Mouse (Mus musculus) liver, adult 2 months (tissue): ENCODE measurements around the gene Zic5. TPM values are rescaled to one million over a fixed set of nuclear protein-coding genes. Genes with fewer than 3 reads are reported as not detected.

Experiments
- DNase-seq: peaks from one replicate; pipeline ENCODE4 v3.0.0-alpha.2; 2011; ENCODE audit warnings: low read depth, low spot score; ENCODE audit errors: extremely low read depth
- H3K27ac ChIP-seq: fragments of 200-500 bp; replicated peaks from 2 replicates; pipeline ENCODE4 v1.5.1; 2012; ENCODE audit warnings: low read depth, mild to moderate bottlenecking, control low read depth, inconsistent platforms, low read length; ENCODE audit not compliant: insufficient read depth
- H3K27me3 ChIP-seq: fragments of 200-500 bp; 2 replicates; pipeline ENCODE4 v1.6.1; 2012; ENCODE audit warnings: mild to moderate bottlenecking, moderate library complexity, low read length, inconsistent platforms; ENCODE audit not compliant: control insufficient read depth, insufficient read depth
- H3K36me3 ChIP-seq: fragments of 200-500 bp; 2 replicates; pipeline ENCODE4 v1.6.1; 2012; ENCODE audit warnings: low read length, inconsistent platforms; ENCODE audit not compliant: control insufficient read depth, insufficient read depth
- H3K4me1 ChIP-seq: fragments of 200-500 bp; 2 replicates; pipeline ENCODE4 v1.6.1; 2011; ENCODE audit warnings: low read length; ENCODE audit not compliant: control insufficient read depth, insufficient read depth
- H3K4me3 ChIP-seq: fragments of 200-500 bp; 2 replicates; pipeline ENCODE4 v1.5.1; 2011; ENCODE audit warnings: low read depth, mild to moderate bottlenecking, control low read depth, low read length, moderate library complexity; ENCODE audit not compliant: insufficient read depth
- H3K79me2 ChIP-seq: fragments of 200-500 bp; 2 replicates; pipeline ENCODE4 v1.6.1; 2012; ENCODE audit warnings: inconsistent platforms, mild to moderate bottlenecking, low read length, moderate library complexity; ENCODE audit not compliant: control insufficient read depth, insufficient read depth
- H3K9ac ChIP-seq: fragments of 200-500 bp; 2 replicates; pipeline ENCODE4 v1.6.1; 2012; ENCODE audit warnings: low read depth, mild to moderate bottlenecking, control low read depth, inconsistent platforms, low read length
- CTCF ChIP-seq: fragments of 200-500 bp; IDR thresholded peaks from 2 replicates; pipeline ENCODE4 v1.5.1; 2011; ENCODE audit warnings: low read depth, low read length, control low read depth
- POLR2A ChIP-seq: fragments of 200-500 bp; IDR thresholded peaks from 2 replicates; pipeline ENCODE4 v1.6.1; 2011; ENCODE audit warnings: low read length, control low read depth; ENCODE audit not compliant: insufficient read depth; ENCODE audit errors: extremely low read depth
- WGBS: fragments of 180-500 bp; shearing (Covaris S2); methylation state at CpG from one replicate; pipeline ENCODE4 v1.1.7; 2018; 5-methylcytosine and 5-hydroxymethylcytosine counted together
- polyA plus RNA-seq: library from polyadenylated mRNA; depleted of rRNA; stranded (reverse); fragments of >200 nt; gene quantifications from 2 replicates; pipeline ENCODE4 v1.2.3, GENCODE M21; 2012
- total RNA-seq: library from RNA; depleted of rRNA; stranded (reverse); fragments of >200 nt; gene quantifications from 2 replicates; pipeline ENCODE4 v1.2.3, GENCODE M21; 2014

Zic5 gene
- total and polyA plus RNA-seq, 2 experiments = not detected

GRCm38 (mm10) chr14:122486611-122487010, 21.1 kb upstream of the Zic5 start:
- no peaks in the 10 kb centered on the region for H3K79me2 ChIP-seq
- no peak overlapping the region for H3K9ac ChIP-seq
- no peak for DNase-seq
- TF ChIP-seq POLR2A (no peak), CTCF (no peak)
- peaks cover 36% of the 10 kb centered on the region for H3K27me3 ChIP-seq
- no peaks in the 10 kb centered on the region; the same call in 1 of the 2 replicates for H3K4me1 ChIP-seq
- no peak overlapping the region for H3K27ac ChIP-seq
- WGBS = 19% methylated on average over 1 of the region's 1 CpGs
- no peaks in the 10 kb centered on the region for H3K36me3 ChIP-seq
- H3K4me3 ChIP-seq = no peak overlapping the region

GRCm38 (mm10) chr14:122485635-122486181, 20.2 kb upstream of the Zic5 start:
- no peaks in the 10 kb centered on the region for H3K79me2 ChIP-seq
- H3K27me3 ChIP-seq = peaks cover 31% of the 10 kb centered on the region
- no peaks in the 10 kb centered on the region for H3K36me3 ChIP-seq
- no peak overlapping the region for H3K4me3 ChIP-seq
- WGBS = 4% methylated on average over 12 of the region's 12 CpGs
- H3K27ac ChIP-seq = no peak overlapping the region
- TF ChIP-seq CTCF (no peak), POLR2A (no peak)
- H3K4me1 ChIP-seq = no peaks in the 10 kb centered on the region; the same call in 1 of the 2 replicates
- no peak for DNase-seq
- no peak overlapping the region for H3K9ac ChIP-seq

DNA sequence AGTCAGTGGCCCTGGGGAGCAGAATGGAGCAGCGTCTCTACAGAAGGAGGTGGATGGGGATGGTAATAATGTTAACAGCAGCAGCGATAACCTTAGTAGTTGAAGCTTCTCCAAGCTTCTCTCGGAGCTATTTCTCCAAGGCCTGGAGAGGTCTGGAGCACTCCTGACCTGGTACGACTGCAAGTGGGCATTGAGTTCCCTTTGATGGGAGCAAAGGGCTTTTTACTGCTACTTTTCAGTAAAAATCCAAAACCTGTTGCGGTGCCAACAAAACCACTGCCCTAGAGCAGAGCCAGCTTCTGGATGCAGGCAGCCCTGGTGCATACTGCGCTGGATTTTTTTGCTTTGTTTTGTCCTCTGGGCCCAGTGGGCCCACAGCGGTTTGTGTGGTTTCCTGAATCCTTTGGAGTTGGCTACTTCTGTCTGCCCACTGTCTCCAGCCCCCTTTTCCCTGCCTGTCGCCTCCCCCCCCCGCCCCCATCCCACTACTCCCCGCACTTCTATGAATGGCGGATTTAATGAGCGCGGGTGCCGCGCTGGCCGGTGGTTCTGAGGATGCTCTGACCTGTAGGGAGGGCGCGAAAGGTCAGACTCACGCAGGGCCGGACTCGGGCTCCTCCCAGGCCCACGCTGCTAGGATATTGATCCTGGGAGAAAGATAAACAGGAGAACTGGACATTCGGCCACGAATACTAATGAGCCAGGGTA, 19.5 kb upstream of the Zic5 start:
- peak; percentile 24 for DNase-seq
- H3K36me3 ChIP-seq = no peaks in the 10 kb centered on the region
- H3K9ac ChIP-seq = no peak overlapping the region
- no peak overlapping the region for H3K27ac ChIP-seq
- no peak overlapping the region for H3K4me3 ChIP-seq
- no peak for TF ChIP-seq CTCF
- no peak for TF ChIP-seq POLR2A
- peaks cover 26% of the 10 kb centered on the region; the same call in 1 of the 2 replicates for H3K27me3 ChIP-seq
- 4% methylated on average over 24 of the region's 24 CpGs for WGBS
- H3K4me1 ChIP-seq = no peaks in the 10 kb centered on the region; the same call in 1 of the 2 replicates
- H3K79me2 ChIP-seq = no peaks in the 10 kb centered on the region

- Histone ChIP-seq H3K79me2 (no peaks in the 10 kb centered on the region), H3K27ac (no peak overlapping the region), H3K4me3 (no peak overlapping the region), H3K27me3 (peaks cover 26% of the 10 kb centered on the region; the same call in 1 of the 2 replicates), H3K4me1 (no peaks in the 10 kb centered on the region; the same call in 1 of the 2 replicates), H3K36me3 (no peaks in the 10 kb centered on the region), H3K9ac (no peak overlapping the region)
- no peak for DNase-seq
- no peak for TF ChIP-seq POLR2A
- no peak for TF ChIP-seq CTCF
- WGBS = 11% methylated on average over 4 of the region's 4 CpGs
Measured at GRCm38 (mm10) chr14:122484458-122484843, 19.0 kb upstream of the Zic5 start.

DNA sequence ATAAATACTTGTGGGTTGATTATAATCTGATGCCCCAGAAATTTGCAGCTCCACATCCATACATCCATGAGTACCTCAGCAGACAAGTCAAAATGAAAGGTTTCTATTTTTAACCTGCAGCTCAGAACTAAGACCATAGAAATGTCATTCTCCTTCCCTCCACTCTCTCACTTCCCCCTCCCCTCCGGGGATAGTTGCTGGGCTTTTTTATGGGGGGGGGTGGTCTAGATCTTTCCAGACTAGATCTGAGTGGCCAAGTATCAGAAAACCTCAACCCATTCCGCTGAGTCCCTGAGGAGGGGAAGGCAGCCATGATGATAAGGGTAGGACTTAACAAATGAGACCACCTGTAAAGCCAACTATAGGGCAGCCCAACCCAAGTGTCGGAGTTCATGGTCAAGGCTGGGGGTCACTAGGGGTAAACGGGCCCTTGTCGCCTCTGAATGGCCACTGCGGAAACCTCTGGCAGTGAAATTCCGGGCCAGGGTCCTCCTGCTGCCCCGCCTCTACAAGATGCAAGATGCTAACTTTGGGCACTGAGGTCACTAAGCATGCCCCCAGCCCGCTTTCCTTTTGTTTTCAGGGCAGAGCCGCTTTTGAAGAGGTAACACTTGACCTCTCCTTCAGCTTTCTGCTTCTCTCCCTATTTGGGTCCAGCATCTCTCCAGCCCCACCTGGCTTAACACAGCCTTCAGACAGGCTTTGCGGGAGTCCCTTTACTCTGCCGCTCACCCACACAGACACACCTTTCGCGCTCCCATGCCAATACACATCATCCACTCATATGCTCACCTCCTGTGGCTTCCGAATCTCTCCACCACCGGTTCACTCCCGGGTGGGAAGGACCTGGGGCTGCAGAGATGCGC, 18.3 kb upstream of the Zic5 start:
- 7% methylated on average over 18 of the region's 18 CpGs for WGBS
- H3K27ac ChIP-seq = no peak overlapping the region
- no peaks in the 10 kb centered on the region for H3K79me2 ChIP-seq
- TF ChIP-seq POLR2A = no peak
- no peak overlapping the region for H3K4me3 ChIP-seq
- peaks cover 27% of the 10 kb centered on the region for H3K27me3 ChIP-seq
- no peak for DNase-seq
- H3K36me3 ChIP-seq = no peaks in the 10 kb centered on the region
- H3K4me1 ChIP-seq = no peaks in the 10 kb centered on the region
- no peak overlapping the region for H3K9ac ChIP-seq
